Mouse (Mus musculus) activated CD4-positive, CD25-positive, alpha-beta regulatory T cell, adult 4 months (primary cell): ENCODE measurements around the gene 1700001O22Rik. TPM values are rescaled to one million over a fixed set of nuclear protein-coding genes. Genes with fewer than 3 reads are reported as not detected.

Experiments
- ATAC-seq: one replicate; pipeline ENCODE4 v1.8.0; 2017
- polyA plus RNA-seq, 2 experiments: library from polyadenylated mRNA; unstranded; fragments of 100-300 nt; shearing (Covaris generic); gene quantifications; one replicate each; pipeline ENCODE4 v1.2.1; 2017

1700001O22Rik gene
- under 1 TPM; 0.73 to 0.76 TPM for polyA plus RNA-seq

- ATAC-seq, result no peak
Measured at GRCm38 (mm10) chr2:30803604-30804003, at the start of gene 1700001O22Rik. TSS of gene 1700001O22Rik (minus strand) at chr2:30803661.

- ATAC-seq, result no peak
Measured at GRCm38 (mm10) chr2:30852771-30853313, 49.4 kb upstream of the 1700001O22Rik start.

- ATAC-seq, result no peak
Measured at GRCm38 (mm10) chr2:30850581-30850980, 47.1 kb upstream of the 1700001O22Rik start.

DNA sequence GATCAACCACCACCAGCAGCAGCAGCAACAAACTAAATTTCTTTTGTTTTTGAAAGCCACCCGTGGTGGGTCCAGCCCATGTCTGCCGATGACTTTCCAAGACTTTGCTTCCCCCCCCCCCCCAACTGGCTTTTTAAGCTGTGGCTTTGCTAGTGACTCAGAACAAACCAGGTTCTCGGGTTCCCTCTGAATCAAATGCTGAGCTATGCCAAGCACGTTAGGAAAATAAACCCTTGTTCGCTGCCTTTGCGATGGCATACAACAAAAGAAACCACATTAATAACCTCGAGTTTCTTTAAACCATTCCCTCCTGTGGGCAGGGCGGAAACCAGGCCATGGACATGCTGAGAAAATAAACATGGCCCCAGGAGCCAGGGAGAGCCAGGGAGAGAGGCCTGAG is 44.7 kb upstream of the 1700001O22Rik start:
- no peak for ATAC-seq

- ATAC-seq, result no peak
Measured at GRCm38 (mm10) chr2:30846723-30847122, 43.3 kb upstream of the 1700001O22Rik start.

- ATAC-seq, result no peak
Measured at GRCm38 (mm10) chr2:30846236-30846635, 42.8 kb upstream of the 1700001O22Rik start.

DNA sequence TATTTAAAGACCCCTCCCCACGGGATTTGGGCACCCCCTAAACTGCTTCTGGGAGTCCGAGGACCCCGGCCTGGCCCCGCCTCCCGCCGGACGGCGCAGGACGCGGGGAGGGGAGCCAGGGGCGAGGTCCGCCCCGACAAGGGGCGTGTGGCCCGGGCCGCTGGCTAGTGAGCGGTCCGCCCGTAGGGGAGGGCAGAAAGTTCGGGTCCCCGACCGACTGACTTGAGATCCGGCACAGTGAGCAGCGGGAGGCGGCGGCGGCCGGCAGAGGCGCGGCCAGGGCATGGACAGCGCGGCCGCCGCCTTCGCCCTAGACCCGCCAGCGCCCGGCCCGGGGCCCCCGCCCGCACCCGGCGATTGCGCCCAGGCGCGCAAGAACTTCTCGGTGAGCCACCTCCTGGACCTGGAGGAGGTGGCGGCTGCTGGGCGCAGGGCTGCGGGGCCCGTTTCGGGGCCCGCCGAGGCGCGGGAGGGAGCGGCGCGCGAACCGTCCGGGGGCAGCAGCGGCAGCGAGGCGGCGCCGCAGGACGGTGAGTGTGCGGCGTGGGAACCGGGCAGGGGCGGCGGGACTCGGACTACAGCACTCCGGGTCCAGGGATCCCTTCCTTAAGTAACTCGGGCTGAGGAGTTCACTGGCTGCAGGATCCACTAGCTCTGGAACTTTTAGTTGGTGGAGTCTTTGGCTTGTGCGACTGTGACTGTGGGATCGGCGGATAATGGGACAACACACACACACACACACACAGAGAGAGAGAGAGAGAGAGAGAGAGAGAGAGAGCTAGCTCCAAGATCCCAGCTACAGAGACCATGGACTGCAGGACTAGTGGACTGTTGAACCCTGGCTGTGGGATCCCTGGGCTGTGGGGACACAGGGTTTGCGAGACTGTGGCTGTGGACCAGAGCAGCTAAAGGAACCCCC is 42.0 kb upstream of the 1700001O22Rik start:
- ATAC-seq, result no peak

DNA sequence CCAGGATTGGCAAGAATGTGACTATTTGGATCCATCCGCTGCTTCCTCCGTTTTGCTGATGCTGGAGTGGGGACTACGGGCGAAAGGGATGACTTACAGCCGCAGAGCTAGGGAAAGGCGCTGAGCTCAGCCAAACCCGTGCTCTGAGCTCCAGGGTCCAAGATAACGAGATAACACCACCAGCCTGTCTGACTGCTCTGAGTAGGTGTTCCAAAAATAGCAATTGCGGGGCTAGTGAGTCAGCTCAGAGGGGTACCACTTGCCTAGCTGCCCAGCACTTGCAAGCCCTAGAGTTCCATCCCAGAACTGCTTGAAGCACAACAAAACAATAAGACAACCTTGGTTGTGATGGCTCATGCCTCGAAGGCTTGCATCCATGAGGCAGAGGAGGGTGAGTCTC is 39.2 kb upstream of the 1700001O22Rik start:
- ATAC-seq, result no peak

DNA sequence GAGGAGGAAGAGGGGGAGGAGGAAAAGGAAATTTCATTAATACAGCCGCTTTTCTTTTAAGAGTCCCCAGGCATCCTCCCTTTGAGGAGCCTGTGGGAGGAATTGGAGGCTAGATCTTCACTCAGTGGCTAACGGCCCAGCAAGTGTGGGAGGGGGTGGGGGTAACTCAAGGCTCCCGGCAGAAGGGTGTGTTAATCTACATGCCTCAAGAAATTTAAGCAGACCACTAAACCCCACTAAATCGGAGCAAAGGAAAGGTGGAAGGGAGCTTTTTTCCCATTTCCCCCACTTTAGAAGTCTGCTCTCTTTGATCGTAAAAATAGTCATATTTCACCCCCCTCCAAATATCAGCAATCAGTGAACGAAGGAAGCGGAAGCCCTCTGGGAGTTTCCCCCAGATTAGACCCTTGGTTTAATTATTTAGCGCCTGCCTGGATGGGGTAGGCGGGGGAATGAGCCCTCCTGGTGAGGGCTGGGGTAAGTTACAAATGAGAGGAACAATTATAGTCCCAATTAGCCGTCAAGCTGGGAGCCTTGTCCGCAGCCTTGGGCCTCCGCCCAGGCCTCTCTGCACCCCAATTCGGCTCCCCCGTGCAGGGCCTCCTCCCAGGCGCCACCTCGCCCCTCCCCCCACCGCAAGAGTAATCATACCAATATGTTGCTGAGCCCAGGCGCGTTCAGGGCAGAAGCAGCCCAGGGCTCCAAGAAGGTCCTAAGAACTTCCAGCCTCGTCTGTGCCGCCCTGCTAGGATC is 33.0 kb upstream of the 1700001O22Rik start:
- no peak for ATAC-seq

GRCm38 (mm10) chr2:30834373-30835022 is 31.0 kb upstream of the 1700001O22Rik start, which contains the start of gene Prrx2:
TSS of gene Prrx2 (plus strand) at chr2:30834972.
- no peak for ATAC-seq

- ATAC-seq, result no peak
Measured at GRCm38 (mm10) chr2:30833644-30834043, 30.2 kb upstream of the 1700001O22Rik start.

GRCm38 (mm10) chr2:30830283-30830795 is 26.9 kb upstream of the 1700001O22Rik start, which contains the start of gene Asb6:
TSS of gene Asb6 (minus strand) at chr2:30830333.
- no peak for ATAC-seq

GRCm38 (mm10) chr2:30829315-30829714 is 25.9 kb upstream of the 1700001O22Rik start:
- ATAC-seq, result no peak

- peak; percentile 91 for ATAC-seq
Measured at GRCm38 (mm10) chr2:30827749-30828475, 24.5 kb upstream of the 1700001O22Rik start.

DNA sequence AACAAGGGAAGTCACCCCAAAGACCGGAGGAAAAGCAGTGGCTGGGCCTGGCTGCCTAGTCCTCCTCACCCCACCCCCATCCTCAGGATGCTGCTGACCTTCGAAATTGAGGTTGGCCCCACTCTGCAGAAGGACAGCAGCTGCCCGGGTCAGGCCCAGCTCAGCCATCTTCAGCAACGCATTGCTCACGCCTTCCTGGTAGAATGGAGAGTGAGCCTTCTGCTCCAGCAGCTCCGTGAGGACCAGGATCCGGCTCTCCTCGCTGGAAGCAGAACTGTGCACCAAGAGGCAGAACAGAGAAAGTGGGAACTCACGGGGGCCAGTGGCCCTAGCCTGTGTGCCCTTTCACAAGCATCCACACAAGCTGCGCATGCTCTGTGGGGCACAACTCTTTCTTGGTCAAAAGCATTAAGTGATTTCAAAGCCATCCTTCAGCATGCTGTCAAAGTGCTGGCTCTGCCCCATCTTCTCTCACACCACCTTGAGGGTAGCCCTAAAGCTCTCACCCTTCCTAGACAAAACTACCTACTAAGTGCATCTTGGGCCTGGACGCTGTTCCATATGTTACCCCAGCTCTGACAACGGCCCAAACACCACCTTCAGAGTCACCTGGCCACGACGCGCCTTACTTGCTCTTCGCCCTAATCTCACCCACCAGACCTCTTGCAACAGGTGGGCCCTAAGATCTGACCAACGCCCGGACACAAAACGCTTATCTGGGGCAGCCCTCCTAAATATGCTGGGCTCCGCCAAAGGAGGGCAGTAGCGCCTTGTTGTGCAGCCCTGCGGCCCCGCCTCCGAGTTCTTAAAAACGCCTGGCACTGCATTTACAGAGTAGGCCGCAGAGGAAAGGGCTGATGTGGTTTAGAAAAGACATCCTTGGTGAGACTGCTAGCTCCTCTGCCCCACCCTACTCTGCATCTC is 23.6 kb upstream of the 1700001O22Rik start:
- peak; percentile 57 for ATAC-seq

DNA sequence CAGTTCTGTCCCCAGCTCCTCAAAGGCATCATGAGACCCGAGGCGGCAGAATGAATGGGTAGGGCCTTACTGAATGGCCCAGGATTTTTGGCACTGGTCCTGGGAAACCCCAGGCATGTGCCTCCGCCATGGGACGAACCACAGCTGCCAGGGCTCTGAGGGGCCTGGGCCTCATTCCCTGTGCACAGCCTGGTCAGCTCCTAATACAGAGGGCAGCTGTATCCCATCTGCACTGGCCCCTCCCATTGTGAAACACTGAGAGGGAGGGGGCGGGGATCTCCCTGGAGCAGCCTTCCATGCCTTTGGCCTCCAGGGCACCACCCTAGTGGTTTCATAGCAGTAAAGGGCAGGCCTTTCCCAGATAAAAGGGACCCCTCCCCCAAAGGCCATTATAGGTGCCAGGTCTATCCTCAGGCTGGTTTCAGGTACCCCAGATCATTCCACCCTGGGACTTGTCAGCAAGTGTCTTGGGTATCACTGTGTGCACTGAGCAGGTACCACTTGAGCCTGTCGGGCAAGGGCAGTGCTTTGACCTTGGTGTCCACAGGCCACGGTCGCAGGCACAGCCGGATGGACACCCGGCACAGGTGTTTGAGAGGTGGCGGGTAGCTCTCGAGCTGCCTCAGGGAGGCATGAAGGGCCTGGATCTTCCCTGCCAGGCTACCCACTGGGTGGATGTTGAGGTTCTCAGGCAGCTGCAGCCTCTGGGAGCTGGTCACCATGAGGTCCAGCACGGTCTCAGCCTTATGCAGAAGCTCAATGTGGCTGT is 20.1 kb upstream of the 1700001O22Rik start:
- no peak for ATAC-seq

DNA sequence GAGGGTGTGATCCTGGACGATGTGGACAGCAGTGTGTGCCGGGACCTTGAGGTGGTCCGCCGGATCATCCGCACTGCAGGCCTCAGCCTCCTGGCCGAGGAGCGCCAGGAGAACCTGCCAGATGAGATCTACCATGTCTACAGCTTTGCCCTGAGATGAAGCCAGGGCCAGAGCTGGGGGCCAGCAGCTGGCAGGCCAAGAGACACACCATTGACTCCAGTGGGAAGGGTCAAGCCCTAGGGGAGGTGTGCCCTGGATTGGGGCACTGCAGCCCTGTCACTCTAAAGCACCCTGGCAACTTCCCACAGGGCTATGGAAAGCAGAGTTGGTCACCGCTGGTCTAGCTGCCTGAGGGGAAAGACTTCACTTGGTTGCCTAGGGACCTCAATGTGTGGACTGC is 19.0 kb upstream of the 1700001O22Rik start:
- no peak for ATAC-seq

GRCm38 (mm10) chr2:30821073-30821472 is 17.6 kb upstream of the 1700001O22Rik start:
- ATAC-seq, result no peak

DNA sequence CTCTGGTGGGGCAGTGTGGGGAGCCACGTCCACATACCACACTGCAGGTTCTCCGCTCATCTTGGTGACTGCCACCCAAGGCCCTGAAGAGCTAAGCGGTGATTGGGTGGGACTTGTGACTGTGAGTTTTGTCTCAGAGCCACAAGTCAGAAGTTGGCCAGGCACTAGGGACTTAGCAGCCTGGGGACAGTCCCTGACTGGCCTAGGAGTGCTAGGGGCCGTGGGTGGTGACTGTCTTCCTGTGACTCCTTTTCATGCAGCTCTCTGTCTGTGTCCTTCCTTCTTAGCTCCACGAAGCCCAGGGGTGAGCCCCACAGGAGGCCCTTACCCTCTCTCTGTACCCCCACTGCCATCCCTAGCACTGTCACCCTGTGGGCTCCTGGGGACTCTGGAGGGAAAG is 16.4 kb upstream of the 1700001O22Rik start:
- peak; percentile 66 for ATAC-seq

DNA sequence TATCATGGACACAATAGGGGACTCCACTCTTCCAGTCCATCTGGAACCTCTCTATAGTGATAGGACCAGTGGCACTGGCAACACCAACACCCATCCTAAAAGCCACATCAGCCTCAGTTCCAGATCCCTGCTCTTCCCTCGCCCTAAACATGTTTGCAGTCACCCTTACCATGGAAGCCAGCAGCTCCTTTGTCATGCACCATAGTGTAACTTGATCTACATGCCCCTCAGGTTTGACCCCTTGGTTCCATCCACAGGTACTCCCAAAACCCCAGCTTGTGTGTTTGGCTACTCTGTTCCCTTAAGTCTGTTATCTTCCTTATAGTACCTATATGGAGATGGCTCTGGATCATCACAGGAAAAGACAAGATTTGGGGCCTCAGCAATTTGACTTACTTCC is 12.9 kb upstream of the 1700001O22Rik start:
- no peak for ATAC-seq
